Mouse (Mus musculus): Measurements from ENCODE around the gene Themis2.
"Not testable (repeated sequence)": the region's sequence is repeated elsewhere in the genome, so short reads cannot be mapped to it uniquely, and the experiment has no call there.

Gene Themis2

GRCm38 (mm10) chr4:132760296-132760695 lies 35.9 kb downstream of the Themis2 start:
- CTCF ChIA-PET = no interaction called here

- CTCF ChIA-PET = no interaction called here
These were observed 38.4 kb downstream of the Themis2 start for GRCm38 (mm10) chr4:132757633-132758351.

GRCm38 (mm10) chr4:132756974-132757373 lies 39.2 kb downstream of the Themis2 start, which contains the start of gene Smpdl3b:
Smpdl3b (minus strand) TSS chr4:132757252.
- CTCF ChIA-PET = no interaction called here

GRCm38 (mm10) chr4:132752992-132753391 lies 43.2 kb downstream of the Themis2 start:
- CTCF ChIA-PET = no interaction called here

- CTCF ChIA-PET = no interaction called here
These were observed 46.8 kb downstream of the Themis2 start for GRCm38 (mm10) chr4:132749258-132749982.

- CTCF ChIA-PET = no interaction called here
These were observed 47.4 kb downstream of the Themis2 start for GRCm38 (mm10) chr4:132748778-132749177.

- CTCF ChIA-PET = interaction anchor here (0.5 kb wide), 2 partner anchors 11 to 128 kb away, joined by 3 read pairs; no protein-coding TSS in a partner anchor
These were observed 48.4 kb downstream of the Themis2 start for GRCm38 (mm10) chr4:132747664-132748259.

- CTCF ChIA-PET = interaction anchor here (0.5 kb wide), 1 partner anchor 11 kb away, joined by 3 read pairs; no protein-coding TSS in a partner anchor
These were observed 49.2 kb downstream of the Themis2 start for GRCm38 (mm10) chr4:132746911-132747517.

- CTCF ChIA-PET = no interaction called here
These were observed 51.9 kb downstream of the Themis2 start for GRCm38 (mm10) chr4:132743992-132744911.

- CTCF ChIA-PET = interaction anchor here (0.7 kb wide), 1 partner anchor 82 kb away, joined by 4 read pairs; no protein-coding TSS in a partner anchor
These were observed 54.7 kb downstream of the Themis2 start for GRCm38 (mm10) chr4:132741491-132741890.

GRCm38 (mm10) chr4:132737154-132737553 lies 59.0 kb downstream of the Themis2 start:
- CTCF ChIA-PET = not testable (repeated sequence)

- CTCF ChIA-PET = interaction anchor here (0.6 to 1.3 kb wide), 2 partner anchors 26 to 87 kb away, joined by 3 to 6 read pairs; no protein-coding TSS in a partner anchor
These were observed 60.3 kb downstream of the Themis2 start for GRCm38 (mm10) chr4:132735894-132736293.

- CTCF ChIA-PET = no interaction called here
These were observed 60.8 kb downstream of the Themis2 start for GRCm38 (mm10) chr4:132735389-132735788.

- CTCF ChIA-PET = no interaction called here
These were observed 61.4 kb downstream of the Themis2 start for GRCm38 (mm10) chr4:132734766-132735165.

GRCm38 (mm10) chr4:132733071-132733770 lies 63.0 kb downstream of the Themis2 start:
- CTCF ChIA-PET = no interaction called here

- CTCF ChIA-PET = no interaction called here
These were observed 64.0 kb downstream of the Themis2 start, which contains the start of gene Xkr8 for GRCm38 (mm10) chr4:132732148-132732684. Xkr8 (minus strand) TSS chr4:132732546.
